Mouse (Mus musculus): ENCODE measurements at regions not wholly inside any gene's neighbourhood (a gene's known extent, or its start where the extent isn't known, plus 50 kb on each side); places are given as distances from the start of the nearest gene placed in this dataset.
"Not testable (repeated sequence)": the region's sequence is repeated elsewhere in the genome, so short reads cannot be mapped to it uniquely, and the experiment has no call there.

DNA sequence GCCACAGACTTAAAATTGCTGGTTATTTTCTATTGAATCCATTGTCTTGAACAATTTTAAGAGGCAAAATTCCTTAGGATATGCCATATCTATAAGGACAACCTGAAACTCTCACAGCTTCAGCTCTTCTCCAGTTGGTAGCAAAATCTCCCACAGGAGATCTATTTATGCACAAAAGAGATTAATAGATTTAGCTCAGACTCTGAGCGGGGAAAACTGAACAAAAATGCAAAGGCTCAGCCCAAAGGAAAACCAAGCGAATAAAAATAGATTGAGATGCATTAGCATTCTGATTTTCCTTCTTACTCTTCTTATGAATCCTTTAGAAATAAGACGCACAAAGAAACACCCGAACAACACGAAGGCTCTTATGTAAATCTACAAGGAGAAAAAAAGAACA, 196.2 kb upstream of the Pcsk5 start:
- peak in 1 of 2 experiments; percentile 22 for DNase-seq (ENCODE audit: low spot score in 2 of 2)

DNA sequence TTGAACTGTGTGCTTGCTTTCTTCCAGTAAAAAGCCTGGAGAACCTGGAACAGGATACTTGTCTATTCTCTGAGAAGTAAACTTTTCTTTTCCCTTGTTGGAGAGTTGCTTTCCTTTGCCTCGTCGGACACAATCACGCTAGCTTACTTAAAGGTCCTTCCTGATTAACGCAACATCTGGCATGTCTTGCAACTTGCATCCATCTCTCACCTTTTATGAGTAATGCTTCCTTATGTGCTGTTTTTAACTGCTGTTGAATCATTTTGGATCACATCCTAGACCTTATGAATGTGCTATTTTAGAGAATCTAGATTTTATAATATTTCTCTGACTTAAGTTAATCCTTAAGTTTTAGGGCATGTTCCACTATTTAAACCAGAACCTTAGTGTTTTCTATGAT, 188.4 kb upstream of the Pcsk5 start:
- DNase-seq (ENCODE audit: low spot score in 2 of 2) = no peak

DNA sequence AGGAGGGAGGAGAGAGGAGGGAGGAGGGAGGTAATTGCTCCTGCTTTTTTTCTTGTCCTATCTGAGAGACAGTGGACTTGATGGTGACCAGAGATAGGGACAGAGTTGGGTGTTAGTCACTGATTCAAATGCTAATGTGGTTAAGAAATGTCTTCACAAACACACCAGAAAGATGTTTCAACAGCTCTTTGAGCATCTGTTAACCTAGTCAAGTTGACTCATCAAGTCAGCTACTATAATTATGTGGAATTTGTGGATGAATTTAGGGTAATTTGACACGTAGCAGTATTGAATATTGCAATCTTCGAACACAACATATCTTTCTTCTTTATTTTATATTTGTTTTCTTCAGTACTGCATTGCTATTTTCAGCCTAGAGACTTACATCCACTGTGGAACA, 182.9 kb upstream of the Pcsk5 start:
- no peak for DNase-seq (ENCODE audit: low spot score in 2 of 2)

DNA sequence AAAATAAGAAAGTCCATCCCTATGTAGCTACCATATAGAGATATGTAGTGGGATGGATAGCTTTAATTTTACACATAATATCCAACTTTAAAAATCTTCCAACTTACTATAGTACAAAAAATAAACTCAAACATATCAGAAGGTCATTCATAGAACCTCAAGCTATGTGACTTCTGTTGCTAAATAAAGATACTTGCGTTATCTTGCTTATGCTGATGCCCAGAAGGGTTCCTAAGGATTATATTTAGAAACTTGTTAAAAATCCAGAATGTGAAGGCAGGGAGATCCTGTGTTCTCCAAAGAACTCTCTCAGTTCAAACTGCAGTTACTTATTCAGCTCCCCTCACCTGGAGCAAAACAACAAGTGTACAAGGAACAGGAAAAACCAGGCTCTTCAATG, 177.9 kb upstream of the Pcsk5 start:
- no peak for DNase-seq (ENCODE audit: low spot score in 2 of 2)

DNA sequence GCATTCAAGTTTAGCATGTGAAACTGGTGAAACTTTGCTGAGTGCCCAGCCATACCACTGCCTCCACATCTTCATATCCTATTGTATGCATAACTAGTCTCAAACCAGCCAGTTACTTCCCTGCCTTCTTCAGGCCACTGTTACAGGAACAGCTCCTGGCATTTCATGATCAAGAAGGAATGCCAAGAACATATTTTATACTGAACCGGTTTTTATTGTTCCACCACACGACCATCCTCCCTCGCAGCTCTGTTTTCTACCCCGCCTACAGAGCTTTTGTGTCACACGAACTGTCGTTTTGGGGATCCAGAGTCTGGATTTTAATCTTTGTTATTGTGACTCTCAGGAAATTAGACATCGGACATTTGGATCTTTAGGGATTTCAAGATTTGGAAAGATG, 174.6 kb upstream of the Pcsk5 start:
- peak in 1 of 2 experiments; percentile 17 for DNase-seq (ENCODE audit: low spot score in 2 of 2)

DNA sequence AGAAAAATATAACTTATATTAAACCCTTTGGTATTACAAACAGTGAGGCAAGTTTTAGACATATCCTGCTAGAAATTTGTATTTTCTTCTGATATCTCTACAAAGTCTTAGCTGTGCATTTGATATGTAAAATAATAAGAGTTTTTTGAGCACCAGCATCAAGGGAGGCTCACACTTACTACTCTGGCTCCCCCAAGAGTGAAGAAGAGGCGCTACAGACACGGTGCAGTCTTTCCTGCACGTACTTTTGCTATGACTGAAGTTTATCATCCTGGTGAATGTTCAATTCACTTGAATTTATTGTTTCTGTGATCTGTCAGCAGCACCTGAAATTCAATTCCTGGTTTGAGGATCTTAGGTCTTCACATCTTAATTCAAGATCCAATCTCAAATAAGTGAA, 160.1 kb upstream of the Pcsk5 start:
- DNase-seq (ENCODE audit: low spot score in 2 of 2) = no peak

DNA sequence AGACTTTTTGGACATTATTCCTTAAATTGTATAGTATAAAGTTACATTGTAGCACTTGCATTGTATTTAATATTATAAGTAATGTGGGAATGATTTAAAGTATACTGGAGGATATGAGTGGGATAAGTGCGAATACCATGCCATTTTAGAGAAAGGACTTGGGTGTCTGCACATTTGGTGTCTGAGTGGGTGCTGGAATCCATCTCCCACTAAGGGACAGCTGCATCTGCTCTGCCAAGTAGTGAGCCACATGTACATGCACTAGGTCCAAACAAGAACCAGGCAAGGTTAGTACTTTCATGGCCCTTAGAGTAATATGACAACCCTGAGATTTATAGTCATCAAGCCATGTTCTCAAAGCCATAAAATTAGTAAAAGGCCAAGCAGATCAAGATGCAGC, 146.0 kb upstream of the Pcsk5 start:
- DNase-seq (ENCODE audit: low spot score in 2 of 2) = peak; percentile 15 to 37

DNA sequence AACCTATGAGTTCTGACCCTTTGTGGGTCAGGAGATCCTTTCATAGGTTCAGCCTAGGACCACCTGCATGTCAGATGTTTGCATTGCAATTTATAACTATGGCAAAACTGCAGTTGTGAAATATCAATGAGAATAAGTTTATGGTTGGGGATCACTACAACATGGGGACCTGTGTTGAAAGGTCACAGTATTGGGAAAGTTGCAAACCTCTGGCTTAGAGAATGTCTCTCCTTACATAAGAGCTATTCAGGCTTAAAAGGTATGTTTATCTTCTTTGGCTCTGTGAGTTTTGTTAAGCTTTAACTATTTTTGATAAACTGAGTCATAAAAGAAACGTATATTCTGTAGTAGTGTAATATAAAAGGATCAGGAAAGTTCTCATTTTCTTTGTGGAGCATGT, 128.1 kb upstream of the Pcsk5 start:
- DNase-seq (ENCODE audit: low spot score in 2 of 2) = no peak

DNA sequence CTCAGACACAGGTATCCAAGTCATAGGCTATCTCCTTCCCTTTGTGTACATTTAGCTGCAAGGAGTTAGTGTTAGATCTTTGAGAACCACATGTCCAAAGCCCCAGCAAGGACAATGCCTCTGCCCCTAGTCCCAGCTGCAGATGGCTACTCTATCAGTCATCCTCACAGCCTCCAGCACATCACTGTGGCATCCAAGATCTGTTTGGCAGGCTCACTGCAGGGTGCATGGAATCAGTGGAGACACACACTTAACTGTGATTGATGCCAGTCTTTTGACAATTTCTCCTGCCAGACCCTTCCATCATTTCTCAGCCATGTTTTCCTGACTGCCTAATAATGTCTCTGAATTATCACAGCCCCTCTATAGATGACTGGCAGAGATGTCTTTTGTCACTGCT, 121.0 kb upstream of the Pcsk5 start:
- DNase-seq (ENCODE audit: low spot score in 2 of 2) = no peak

DNA sequence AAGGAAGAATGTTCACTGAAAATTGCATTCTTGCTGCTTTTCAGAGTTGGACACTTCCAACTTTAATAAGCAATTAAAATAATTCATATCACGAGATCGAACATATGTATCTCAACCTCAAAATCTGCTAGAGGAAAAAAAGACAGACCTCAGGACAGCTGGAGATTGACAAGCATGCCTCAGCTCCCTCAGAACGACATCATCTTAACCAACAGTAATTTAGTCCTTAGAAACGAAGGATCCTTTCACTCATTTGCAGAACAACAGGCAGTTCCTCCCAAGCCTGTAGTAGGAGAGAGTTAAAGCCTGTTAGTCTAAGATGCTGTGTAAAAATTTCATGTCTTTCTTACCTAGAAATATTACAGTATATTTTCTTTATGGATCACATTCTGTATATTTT, 95.2 kb upstream of the Pcsk5 start:
- no peak for DNase-seq (ENCODE audit: low spot score in 2 of 2)

DNA sequence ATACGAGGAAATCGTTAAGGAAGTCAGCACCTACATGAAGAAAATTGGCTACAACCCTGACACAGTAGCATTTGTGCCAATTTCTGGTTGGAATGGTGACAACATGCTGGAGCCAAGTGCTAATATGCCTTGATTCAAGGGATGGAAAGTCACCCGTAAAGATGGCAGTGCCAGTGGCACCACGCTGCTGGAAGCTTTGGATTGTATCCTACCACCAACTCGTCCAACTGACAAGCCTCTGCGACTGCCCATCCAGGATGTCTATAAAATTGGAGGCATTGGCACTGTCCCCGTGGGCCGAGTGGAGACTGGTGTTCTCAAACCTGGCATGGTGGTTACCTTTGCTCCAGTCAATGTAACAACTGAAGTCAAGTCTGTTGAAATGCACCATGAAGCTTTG, 89.7 kb upstream of the Pcsk5 start:
- DNase-seq (ENCODE audit: low spot score in 2 of 2) = not testable (repeated sequence)

DNA sequence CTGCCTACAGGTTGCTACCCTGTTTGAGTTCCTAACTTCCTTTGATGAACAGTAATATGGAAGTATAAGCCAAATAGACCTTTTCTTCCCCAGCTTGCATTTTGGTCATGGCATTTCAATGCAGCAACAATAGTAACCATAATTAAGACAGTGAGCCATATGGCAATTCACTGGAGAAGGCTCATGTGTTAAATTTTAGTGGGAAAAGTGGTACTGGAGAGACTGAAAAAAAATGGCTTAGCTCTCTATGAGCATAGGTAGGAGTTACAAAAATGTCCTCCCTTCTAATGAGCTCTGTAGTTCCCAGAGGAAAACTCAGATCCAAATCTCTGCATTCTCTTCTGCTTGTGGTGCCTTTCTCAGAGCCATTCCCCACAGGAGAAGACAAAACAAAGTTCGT, 70.1 kb upstream of the Pcsk5 start:
- no peak for DNase-seq (ENCODE audit: low spot score in 2 of 2)

DNA sequence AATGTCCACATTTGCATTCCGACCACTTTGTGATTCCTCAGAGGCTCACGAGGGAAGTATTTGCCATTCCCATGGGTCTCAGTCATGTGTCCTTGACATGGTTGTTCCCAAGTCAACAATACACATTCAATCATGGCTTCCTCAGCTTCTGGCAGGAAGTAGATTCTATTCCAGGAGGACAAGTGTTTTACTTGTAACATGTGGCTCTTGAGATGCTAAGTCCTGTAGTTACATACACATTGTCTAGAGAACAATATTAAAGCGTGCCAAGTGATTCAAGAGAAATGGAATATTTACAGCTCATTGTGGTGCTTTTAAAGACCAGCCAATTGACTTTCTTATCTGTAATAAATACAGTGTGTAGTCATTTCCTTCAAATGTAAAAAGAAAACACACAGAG, 66.7 kb upstream of the Pcsk5 start:
- no peak for DNase-seq (ENCODE audit: low spot score in 2 of 2)

DNA sequence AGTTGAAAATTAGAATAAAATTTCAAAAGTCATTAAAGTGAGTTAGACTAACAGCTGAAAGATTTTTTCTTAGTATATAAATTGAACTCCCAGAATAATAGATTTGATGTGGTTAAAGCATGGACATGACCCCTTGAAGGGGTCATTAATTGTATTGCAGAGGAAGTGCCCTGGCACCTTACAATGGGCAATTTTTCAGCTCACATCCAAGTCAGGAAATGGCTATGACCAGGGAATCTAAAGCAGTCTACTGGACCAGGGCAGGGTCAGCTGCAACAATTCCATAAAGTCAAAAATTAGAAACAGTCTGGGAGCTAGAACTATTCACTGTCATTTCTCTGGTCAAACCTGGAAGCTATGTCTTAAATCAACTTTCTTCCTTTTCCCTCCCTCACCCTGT, 55.2 kb upstream of the Pcsk5 start:
- no peak for DNase-seq (ENCODE audit: low spot score in 2 of 2)
